Mouse (Mus musculus) kidney, adult 2 months (tissue): Measurements from ENCODE around the gene Vmn2r31. TPM values are rescaled to one million over a fixed set of nuclear protein-coding genes. Genes with fewer than 3 reads are reported as not detected.
"Not testable (repeated sequence)": the region's sequence is repeated elsewhere in the genome, so short reads cannot be mapped to it uniquely, and the experiment has no call there.

Experiments
- DNase-seq: peaks from one replicate; pipeline ENCODE4 v3.0.0; 2021
- H3K27ac ChIP-seq: fragments of 200-500 bp; 2 replicates; pipeline ENCODE4 v1.5.1; 2012; ENCODE audit warnings: low read depth, low read length, control low read depth, inconsistent platforms; ENCODE audit not compliant: insufficient read depth
- H3K27me3 ChIP-seq: fragments of 200-500 bp; replicated peaks from 2 replicates; pipeline ENCODE4 v1.6.1; 2012; ENCODE audit warnings: mild to moderate bottlenecking, moderate library complexity, low read length, inconsistent platforms; ENCODE audit not compliant: control insufficient read depth, insufficient read depth
- H3K36me3 ChIP-seq: fragments of 200-500 bp; 2 replicates; pipeline ENCODE4 v1.6.1; 2012; ENCODE audit warnings: mild to moderate bottlenecking, moderate library complexity, low read length, inconsistent platforms; ENCODE audit not compliant: control insufficient read depth, insufficient read depth
- H3K4me1 ChIP-seq: fragments of 200-500 bp; 2 replicates; pipeline ENCODE4 v1.6.1; 2011; ENCODE audit warnings: low read length; ENCODE audit not compliant: control insufficient read depth, insufficient read depth
- H3K4me3 ChIP-seq: fragments of 200-500 bp; 2 replicates; pipeline ENCODE4 v1.5.1; 2011; ENCODE audit warnings: mild to moderate bottlenecking, low read depth, low read length, control low read depth; ENCODE audit not compliant: insufficient read depth
- WGBS: fragments of 180-500 bp; shearing (Covaris S2); methylation state at CpG from one replicate; pipeline ENCODE4 v1.1.7; 2018; 5-methylcytosine and 5-hydroxymethylcytosine counted together
- polyA plus RNA-seq: library from polyadenylated mRNA; depleted of rRNA; stranded (reverse); fragments of >200 nt; gene quantifications from 2 replicates; pipeline ENCODE4 v1.2.3, GENCODE M21; 2012; rRNA removed

Gene Vmn2r31
- polyA plus RNA-seq = not detected in 2 replicates

DNA sequence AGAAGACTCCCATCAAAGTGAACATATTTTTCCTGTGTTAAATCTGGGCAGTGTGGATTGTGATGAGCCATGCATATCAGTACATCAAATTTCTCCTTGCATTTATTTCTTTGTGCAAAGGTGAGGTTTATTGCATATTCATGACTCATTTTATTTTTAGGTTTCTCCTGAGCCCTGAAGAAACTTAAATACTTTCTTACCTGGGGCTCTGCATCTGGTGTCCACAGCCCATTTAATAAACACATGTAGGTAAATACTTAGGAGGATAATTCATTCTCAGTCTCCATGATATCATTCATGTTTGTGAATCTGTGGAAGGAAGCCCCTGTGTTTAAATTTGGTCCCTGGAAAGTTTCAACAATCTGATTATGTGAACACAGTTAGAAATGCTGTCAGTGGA, at the start of gene Vmn2r31:
TSS of gene Vmn2r31 (minus strand) at position 101 of the 400 bp plus-strand sequence.
- not testable (repeated sequence) for H3K4me1 ChIP-seq, H3K27me3 ChIP-seq, H3K27ac ChIP-seq, H3K36me3 ChIP-seq, DNase-seq, H3K4me3 ChIP-seq

DNA sequence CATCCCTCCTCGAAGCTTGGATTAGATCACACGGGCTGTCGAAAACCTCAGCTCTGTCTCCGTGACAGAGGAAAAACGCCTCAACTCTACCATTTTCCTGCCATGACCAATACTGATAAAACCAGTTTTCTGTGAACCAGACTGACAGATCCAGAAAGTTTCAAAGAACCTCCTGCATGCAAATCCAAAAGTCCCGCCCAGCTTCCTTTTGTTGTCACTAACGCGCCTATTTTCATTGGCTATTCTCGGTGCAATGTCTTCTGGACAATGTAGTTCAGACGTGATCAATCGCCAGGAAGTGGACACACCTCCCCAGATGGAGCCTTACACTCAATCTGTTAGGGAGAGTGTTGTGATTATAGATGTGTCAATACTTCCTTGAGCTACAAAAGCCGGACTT, 25.1 kb downstream of the Vmn2r31 start, which contains the start of gene Gm45783:
TSS of gene Gm45783 (minus strand) at position 143 of the 400 bp plus-strand sequence.
- H3K36me3 ChIP-seq, H3K27ac ChIP-seq, H3K4me3 ChIP-seq, H3K27me3 ChIP-seq, H3K4me1 ChIP-seq: not testable (repeated sequence)
- 56% methylated on average over 12 of the region's 12 CpGs for WGBS
- peak; percentile 7 for DNase-seq

DNA sequence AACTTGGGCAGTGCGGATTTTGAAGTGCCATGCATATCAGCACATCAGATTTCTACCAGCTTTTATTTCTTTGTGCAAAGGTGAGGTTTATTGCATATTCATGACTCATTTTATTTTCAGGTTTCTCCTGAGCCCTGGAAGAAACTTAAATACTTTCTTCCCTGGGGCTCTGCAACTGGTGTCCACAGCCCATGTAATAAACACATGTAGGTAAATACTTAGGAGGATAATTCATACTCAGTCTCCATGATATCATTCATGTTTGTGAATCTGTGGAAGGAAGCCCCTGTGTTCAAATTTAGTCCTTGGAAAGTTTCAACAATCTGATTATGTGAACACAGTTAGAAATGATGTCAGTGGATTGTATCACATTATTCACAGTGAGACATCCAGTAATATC, 62.0 kb downstream of the Vmn2r31 start, which contains the start of gene Vmn2r30:
TSS of gene Vmn2r30 (minus strand) at position 101 of the 400 bp plus-strand sequence.
- not testable (repeated sequence) for H3K27ac ChIP-seq, H3K36me3 ChIP-seq, H3K27me3 ChIP-seq, H3K4me1 ChIP-seq, DNase-seq, H3K4me3 ChIP-seq
- 55% methylated on average over 1 of the region's 1 CpGs for WGBS

Other genes with a start within 250 kb of the Vmn2r31 start
- gene Zfp418, start 228.4 kb downstream of the Vmn2r31 start, polyA plus RNA-seq = 0.88 and 0.95 TPM in 2 replicates
- gene Zfp772, start 189.7 kb downstream of the Vmn2r31 start, polyA plus RNA-seq = 1.8 and 2.4 TPM in 2 replicates
- 0.46 and 1.1 TPM in 2 replicates for gene Vmn2r29, start 152.4 kb downstream of the Vmn2r31 start, polyA plus RNA-seq
- gene Gm45844, start 121.4 kb downstream of the Vmn2r31 start, polyA plus RNA-seq = 2.4 and 2.6 TPM in 2 replicates
- 33.5 and 35.6 TPM in 2 replicates for gene Clcn4, start 98.9 kb downstream of the Vmn2r31 start, polyA plus RNA-seq
- gene Vmn2r30, start 62.1 kb downstream of the Vmn2r31 start, polyA plus RNA-seq = not detected in 2 replicates
- gene Gm45783, start 25.1 kb downstream of the Vmn2r31 start, polyA plus RNA-seq = not detected in 2 replicates
- gene Vmn2r32, start 80.3 kb upstream of the Vmn2r31 start, polyA plus RNA-seq = not detected in 2 replicates
- not detected in 2 replicates for gene Vmn2r33, start 167.1 kb upstream of the Vmn2r31 start, polyA plus RNA-seq